ENCODE assay signal across 8 mouse cellular contexts in genomic region chr7:16617045-16617444, GRCm38 (mm10).
DNase-seq lines count a peak whose midpoint lies in the region; ATAC-seq lines count a peak whose summit lies in the region.

No protein-coding gene starts in this region.

- DNase-seq in frontal cortex, postnatal 14 days (ENCODE audit: low spot score in 2 of 2): peak; percentile 38 to 73
- peak; percentile 55 for DNase-seq in ovary, postnatal 36 days (ENCODE audit: low spot score)
- no peak for DNase-seq in ovary, adult 18-20 months (ENCODE audit: low spot score)
- DNase-seq in cerebellum, adult 9-10 months: peak; percentile 77
- DNase-seq in induced T-regulatory cell, adult 2 months (ENCODE audit: low read depth): peak; percentile 47
- DNase-seq in lung, postnatal 10 days: peak; percentile 79
- peak; percentile 22 to 34 for DNase-seq in thymus, postnatal 36 days

- no peak for ATAC-seq in frontal cortex, adult (ENCODE audit: low TSS enrichment)
